Mouse (Mus musculus): ENCODE measurements around the gene Samd8. TPM values are rescaled to one million over a fixed set of nuclear protein-coding genes. Genes with fewer than 3 reads are reported as not detected.

Samd8 gene
- total and polyA plus RNA-seq, 2 experiments from 2014 or later, result 28.4 to 67.6 TPM

GRCm38 (mm10) chr14:21814606-21815005 lies 64.3 kb downstream of the Samd8 start:
- ATAC-seq, result no peak
- H3K4me1 ChIP-seq (ENCODE audit: insufficient read depth), result no peaks in the 10 kb centered on the region
- H3K4me3 ChIP-seq (ENCODE audit: low read depth, low read length), result no peak overlapping the region
- no peak overlapping the region for H3K9ac ChIP-seq
- no peak overlapping the region for H3K27ac ChIP-seq (ENCODE audit: low read depth, low read length)
- no peaks in the 10 kb centered on the region for H3K27me3 ChIP-seq (ENCODE audit: insufficient read depth, low read length)
- H3K4me2 ChIP-seq (ENCODE audit: low read depth), result no peak overlapping the region
- DNase-seq, result no peak
- WGBS, result 87% methylated on average over 4 of the region's 4 CpGs
- H3K9me3 ChIP-seq (ENCODE audit: low read length), result no peaks in the 10 kb centered on the region
- TF ChIP-seq CTCF (IDR thresholded peaks at IDR 0.05; ENCODE audit: low read depth), result no peak
- no peaks in the 10 kb centered on the region for H3K36me3 ChIP-seq (ENCODE audit: insufficient read depth)

- WGBS, result 76% methylated on average over 3 of the region's 3 CpGs
These were observed 65.9 kb downstream of the Samd8 start for GRCm38 (mm10) chr14:21816255-21816654.

GRCm38 (mm10) chr14:21817453-21817852 lies 67.1 kb downstream of the Samd8 start:
- ATAC-seq, result no peak
- H3K4me1 ChIP-seq (ENCODE audit: insufficient read depth), result no peaks in the 10 kb centered on the region
- H3K36me3 ChIP-seq (ENCODE audit: insufficient read depth), result no peaks in the 10 kb centered on the region
- H3K27ac ChIP-seq (ENCODE audit: low read depth, low read length), result no peak overlapping the region
- WGBS, result 47% methylated on average over 4 of the region's 4 CpGs
- no peak overlapping the region for H3K4me3 ChIP-seq (ENCODE audit: low read depth, low read length)
- H3K4me2 ChIP-seq (ENCODE audit: low read depth), result no peak overlapping the region
- H3K9me3 ChIP-seq (ENCODE audit: low read length), result no peaks in the 10 kb centered on the region
- TF ChIP-seq CTCF (IDR thresholded peaks at IDR 0.05; ENCODE audit: low read depth), result no peak
- no peak for DNase-seq
- no peaks in the 10 kb centered on the region for H3K27me3 ChIP-seq (ENCODE audit: insufficient read depth, low read length)
- H3K9ac ChIP-seq, result no peak overlapping the region

More at GRCm38 (mm10) chr14:21816255-21816654, 65.9 kb downstream of the Samd8 start:
- Histone ChIP-seq H3K9ac (no peak overlapping the region), H3K27ac (ENCODE audit: low read depth, low read length) (no peak overlapping the region), H3K4me3 (ENCODE audit: low read depth, low read length) (no peak overlapping the region), H3K27me3 (ENCODE audit: insufficient read depth, low read length) (no peaks in the 10 kb centered on the region), H3K9me3 (ENCODE audit: low read length) (no peaks in the 10 kb centered on the region), H3K36me3 (ENCODE audit: insufficient read depth) (no peaks in the 10 kb centered on the region), H3K4me2 (ENCODE audit: low read depth) (no peak overlapping the region), H3K4me1 (ENCODE audit: insufficient read depth) (no peaks in the 10 kb centered on the region)
- TF ChIP-seq CTCF (IDR thresholded peaks at IDR 0.05; ENCODE audit: low read depth), result no peak
- ATAC-seq (no peak), DNase-seq (no peak)

GRCm38 (mm10) chr14:21820880-21821505 lies 70.7 kb downstream of the Samd8 start:
- DNase-seq (no peak), ATAC-seq (no peak)
- H3K4me2 ChIP-seq (ENCODE audit: low read depth), result no peak overlapping the region
- H3K9ac ChIP-seq, result no peak overlapping the region
- 94% methylated on average over 4 of the region's 4 CpGs for WGBS
- no peaks in the 10 kb centered on the region for H3K9me3 ChIP-seq (ENCODE audit: low read length)
- H3K4me3 ChIP-seq (ENCODE audit: low read depth, low read length), result no peak overlapping the region
- H3K4me1 ChIP-seq (ENCODE audit: insufficient read depth), result no peaks in the 10 kb centered on the region
- no peak for TF ChIP-seq CTCF (IDR thresholded peaks at IDR 0.05; ENCODE audit: low read depth)
- H3K27me3 ChIP-seq (ENCODE audit: insufficient read depth, low read length), result no peaks in the 10 kb centered on the region
- H3K36me3 ChIP-seq (ENCODE audit: insufficient read depth), result no peaks in the 10 kb centered on the region
- H3K27ac ChIP-seq (ENCODE audit: low read depth, low read length), result no peak overlapping the region

- DNase-seq (no peak), ATAC-seq (no peak)
- H3K4me3 ChIP-seq (ENCODE audit: low read depth, low read length), result no peak overlapping the region
- WGBS, result 56% methylated on average over 7 of the region's 7 CpGs
- H3K9me3 ChIP-seq (ENCODE audit: low read length), result no peaks in the 10 kb centered on the region
- no peak for TF ChIP-seq CTCF (IDR thresholded peaks at IDR 0.05; ENCODE audit: low read depth)
- no peaks in the 10 kb centered on the region for H3K4me1 ChIP-seq (ENCODE audit: insufficient read depth)
- no peaks in the 10 kb centered on the region for H3K36me3 ChIP-seq (ENCODE audit: insufficient read depth)
- no peak overlapping the region for H3K27ac ChIP-seq (ENCODE audit: low read depth, low read length)
- no peak overlapping the region for H3K4me2 ChIP-seq (ENCODE audit: low read depth)
- H3K9ac ChIP-seq, result no peak overlapping the region
- no peaks in the 10 kb centered on the region for H3K27me3 ChIP-seq (ENCODE audit: insufficient read depth, low read length)
These were observed 72.0 kb downstream of the Samd8 start for GRCm38 (mm10) chr14:21822307-21822706.

- no peaks in the 10 kb centered on the region for H3K4me1 ChIP-seq (ENCODE audit: insufficient read depth)
- no peak overlapping the region for H3K9ac ChIP-seq
- ATAC-seq (no peak; the same call in 1 of the 2 replicates), DNase-seq (no peak)
- H3K36me3 ChIP-seq (ENCODE audit: insufficient read depth), result no peaks in the 10 kb centered on the region
- TF ChIP-seq CTCF (IDR thresholded peaks at IDR 0.05; ENCODE audit: low read depth), result no peak
- WGBS, result 66% methylated on average over 7 of the region's 7 CpGs
- H3K27me3 ChIP-seq (ENCODE audit: insufficient read depth, low read length), result no peaks in the 10 kb centered on the region
- H3K4me2 ChIP-seq (ENCODE audit: low read depth), result no peak overlapping the region
- no peaks in the 10 kb centered on the region for H3K9me3 ChIP-seq (ENCODE audit: low read length)
- H3K27ac ChIP-seq (ENCODE audit: low read depth, low read length), result no peak overlapping the region
- no peak overlapping the region for H3K4me3 ChIP-seq (ENCODE audit: low read depth, low read length)
These were observed 72.6 kb downstream of the Samd8 start for GRCm38 (mm10) chr14:21822795-21823374.

- no peak overlapping the region for H3K27ac ChIP-seq (ENCODE audit: low read depth, low read length)
- H3K4me1 ChIP-seq (ENCODE audit: insufficient read depth), result no peaks in the 10 kb centered on the region
- no peak for ATAC-seq
- no peak overlapping the region for H3K4me3 ChIP-seq (ENCODE audit: low read depth, low read length)
- no peak for TF ChIP-seq CTCF (IDR thresholded peaks at IDR 0.05; ENCODE audit: low read depth)
- H3K9ac ChIP-seq, result no peak overlapping the region
- no peaks in the 10 kb centered on the region for H3K9me3 ChIP-seq (ENCODE audit: low read length)
- WGBS, result 82% methylated on average over 7 of the region's 7 CpGs
- no peak overlapping the region for H3K4me2 ChIP-seq (ENCODE audit: low read depth)
- no peaks in the 10 kb centered on the region for H3K36me3 ChIP-seq (ENCODE audit: insufficient read depth)
- DNase-seq, result no peak
- H3K27me3 ChIP-seq (ENCODE audit: insufficient read depth, low read length), result no peaks in the 10 kb centered on the region
These were observed 73.6 kb downstream of the Samd8 start for GRCm38 (mm10) chr14:21823897-21824296.

Data from forebrain, postnatal 0 days (tissue).